Mouse (Mus musculus) left cerebral cortex, adult 2 months (tissue): ENCODE results near the gene Cacnb2. TPM values are rescaled to one million over a fixed set of nuclear protein-coding genes. Genes with fewer than 3 reads are reported as not detected.

ENCODE experiments used
- DNase-seq, 2 experiments: peaks; one replicate each; pipeline ENCODE4 v3.0.0; 2021 to 2022; ENCODE audit warnings: low spot score in 2 of 2, mixed read lengths in 1 of 2; ENCODE audit errors: extremely low spot score in 1 of 2
- H3K27ac ChIP-seq: fragments of 200-600 bp; 2 replicates; pipeline ENCODE4 v1.8.1; 2022
- H3K4me3 ChIP-seq: fragments of 200-600 bp; 2 replicates; pipeline ENCODE4 v1.8.1; 2022
- CTCF ChIP-seq: fragments of 200-600 bp; IDR thresholded peaks from 2 replicates; pipeline ENCODE4 v1.8.1; 2022; ENCODE audit warnings: antibody characterized with exemption, mild to moderate bottlenecking, moderate library complexity
- intact Hi-C: fragments of 180-260 bp; cut with DNase I; formaldehyde crosslinking; loops from one replicate; pipeline ENCODE4 v1.15.1; 2025
- total RNA-seq, 2 experiments: library from RNA; stranded (reverse); gene quantifications; 2 replicates each; pipeline ENCODE4 v1.2.3; 2021

The Cacnb2 gene
- total RNA-seq, 2 experiments from 2014 or later: 45.0 to 51.9 TPM

DNA sequence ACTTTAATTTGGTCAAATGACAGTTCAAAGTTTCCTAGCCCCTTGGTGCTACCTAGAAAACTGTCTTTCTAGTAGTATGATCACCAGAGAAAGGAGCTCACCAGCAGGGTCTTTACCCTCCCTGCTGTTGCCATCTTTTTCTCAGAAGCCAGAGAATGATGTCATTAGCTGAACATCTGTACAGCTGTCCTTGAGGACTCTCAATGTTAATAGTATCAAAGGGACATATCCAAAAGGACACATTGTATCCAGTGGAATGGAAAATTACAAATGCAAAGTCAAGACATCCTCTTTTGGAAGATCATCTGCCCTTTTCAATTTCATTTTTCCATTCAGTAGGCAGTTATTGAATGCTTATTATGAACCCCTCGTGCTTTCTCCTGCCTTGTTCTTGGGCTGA is 247.9 kb downstream of the Cacnb2 start:
- TF ChIP-seq CTCF: no peak
- no peak for DNase-seq
- intact Hi-C loops: no loop called here
- H3K4me3 ChIP-seq: no peak overlapping the region
- H3K27ac ChIP-seq: no peak overlapping the region

DNA sequence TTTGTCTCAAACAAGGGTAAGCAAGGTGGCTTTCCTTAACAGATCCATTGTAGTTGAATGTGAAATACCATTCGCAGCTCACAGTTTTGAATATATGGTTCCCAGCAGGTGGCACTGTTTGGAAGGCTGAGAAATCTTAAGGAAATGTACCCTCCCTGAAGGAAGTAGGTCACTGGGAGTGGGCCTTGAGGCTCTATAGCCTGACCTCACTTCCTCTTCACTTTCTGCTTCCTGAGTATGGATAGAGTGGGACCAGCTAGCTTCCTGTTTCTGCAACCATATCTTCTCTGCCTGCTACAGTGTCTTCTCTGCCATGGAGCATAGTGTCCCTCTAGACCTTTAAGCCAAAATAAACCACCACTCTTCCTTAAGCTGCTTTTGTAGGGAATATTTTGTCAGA is 248.5 kb downstream of the Cacnb2 start:
- Histone ChIP-seq H3K27ac (no peak overlapping the region), H3K4me3 (no peak overlapping the region)
- intact Hi-C loops: no loop called here
- DNase-seq: no peak
- TF ChIP-seq CTCF: peak; percentile 49

DNA sequence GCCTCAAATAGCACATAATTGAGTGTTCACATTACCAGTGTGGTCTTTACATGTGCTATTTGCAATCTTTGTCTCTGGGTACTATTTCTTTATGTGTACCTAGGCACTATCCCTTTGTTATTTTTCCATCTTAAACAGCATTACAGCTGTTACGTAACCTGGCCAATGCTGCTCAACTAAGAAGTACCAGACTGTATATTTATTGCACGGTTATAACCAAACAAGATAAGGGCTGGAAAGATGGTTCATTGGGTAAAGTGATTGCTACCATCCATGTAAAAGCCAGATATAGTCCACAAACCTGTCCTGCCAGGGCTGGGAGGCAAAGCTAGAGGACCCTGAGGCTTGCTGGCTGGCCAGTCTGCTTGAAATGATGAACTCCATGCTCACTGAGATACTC is 251.2 kb downstream of the Cacnb2 start:
- H3K27ac ChIP-seq: no peak overlapping the region
- H3K4me3 ChIP-seq: no peak overlapping the region
- DNase-seq: no peak
- TF ChIP-seq CTCF: no peak
- intact Hi-C loops: no loop called here

DNA sequence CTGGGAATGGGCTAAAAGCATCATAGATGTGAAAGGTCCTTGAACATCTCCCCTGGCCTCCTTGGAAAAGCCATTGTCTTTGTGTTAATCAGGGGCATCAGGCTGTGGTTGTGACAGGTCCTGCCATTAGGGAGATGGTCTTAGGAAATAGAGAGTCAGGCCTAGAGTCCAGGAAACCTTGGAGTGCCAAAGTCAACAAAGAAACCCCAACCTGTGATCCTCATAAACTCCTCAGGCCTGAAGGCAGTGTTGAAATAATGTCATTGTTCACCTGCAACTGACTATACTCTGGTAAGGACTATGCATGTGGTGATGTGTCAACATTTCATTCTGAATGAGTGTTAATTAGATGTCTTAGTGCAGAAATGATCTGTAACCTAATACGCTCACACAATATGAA is 255.4 kb downstream of the Cacnb2 start:
- Histone ChIP-seq H3K4me3 (no peak overlapping the region), H3K27ac (no peak overlapping the region)
- intact Hi-C loops: no loop called here
- no peak for TF ChIP-seq CTCF
- no peak for DNase-seq

DNA sequence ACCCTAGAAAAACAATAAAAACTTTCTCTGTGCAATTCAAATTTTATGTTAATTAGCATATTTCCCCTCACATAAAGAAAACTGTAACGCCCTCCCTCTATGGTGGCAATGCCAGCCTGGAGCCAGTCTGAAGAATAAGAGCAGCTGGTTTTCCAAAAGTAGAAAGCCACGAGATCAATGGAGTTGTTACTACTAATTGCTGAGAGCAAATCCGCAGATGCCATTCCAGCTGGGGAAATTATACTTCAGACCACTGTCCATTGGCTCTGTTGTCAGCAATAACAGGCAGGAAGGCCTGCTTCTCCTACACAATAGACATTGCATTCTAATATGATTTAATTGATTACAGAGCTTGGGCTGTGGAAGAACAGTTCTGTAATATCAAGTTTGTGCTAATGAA is 257.5 kb downstream of the Cacnb2 start:
- no peak for DNase-seq
- intact Hi-C loops: no loop called here
- Histone ChIP-seq H3K27ac (no peak overlapping the region), H3K4me3 (no peak overlapping the region)
- no peak for TF ChIP-seq CTCF

DNA sequence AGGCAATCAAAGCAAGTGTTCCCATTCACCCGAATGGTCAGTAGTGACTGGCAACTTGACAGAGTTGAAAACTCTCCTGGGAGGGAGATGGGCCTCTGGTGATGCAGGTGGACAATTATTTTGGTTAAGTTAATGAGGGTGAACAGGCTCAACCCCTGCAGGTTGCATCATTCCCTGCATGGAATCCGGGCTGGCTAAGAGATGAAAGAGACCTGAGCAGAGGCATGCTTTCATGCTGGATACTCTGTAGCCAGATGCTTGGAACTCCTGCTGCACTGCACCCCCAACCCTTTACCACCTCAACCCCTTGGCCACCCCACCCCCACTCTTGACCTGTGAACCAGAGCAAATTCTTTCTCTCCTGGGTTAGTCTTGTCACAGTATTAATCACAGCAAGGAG is 258.7 kb downstream of the Cacnb2 start:
- TF ChIP-seq CTCF: no peak
- DNase-seq: no peak
- intact Hi-C loops: no loop called here

DNA sequence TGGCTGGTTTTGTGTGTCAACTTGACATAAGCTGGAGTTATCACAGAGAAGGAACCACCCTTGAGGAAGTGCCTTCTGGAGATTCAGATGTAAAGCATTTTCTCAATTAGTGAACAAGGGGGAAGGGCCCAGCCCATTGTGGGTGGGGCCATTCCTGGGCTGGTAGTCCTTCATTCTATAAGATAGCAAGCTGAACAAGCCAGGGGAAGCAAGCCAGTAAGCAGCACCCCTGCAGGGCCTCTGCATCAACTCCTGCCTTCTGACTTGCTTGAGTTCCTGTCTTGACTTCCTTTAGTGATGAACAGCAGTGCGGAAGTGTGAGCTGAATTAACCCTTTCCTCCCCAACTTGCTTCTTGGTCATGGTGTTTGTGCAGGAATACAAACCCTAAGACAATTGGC is 260.1 kb downstream of the Cacnb2 start:
- intact Hi-C loops: no loop called here
- TF ChIP-seq CTCF: no peak
- H3K27ac ChIP-seq: no peak overlapping the region
- H3K4me3 ChIP-seq: no peak overlapping the region
- no peak for DNase-seq

More for the DNA sequence above, 258.7 kb downstream of the Cacnb2 start:
- Histone ChIP-seq H3K4me3 (no peak overlapping the region), H3K27ac (no peak overlapping the region)

DNA sequence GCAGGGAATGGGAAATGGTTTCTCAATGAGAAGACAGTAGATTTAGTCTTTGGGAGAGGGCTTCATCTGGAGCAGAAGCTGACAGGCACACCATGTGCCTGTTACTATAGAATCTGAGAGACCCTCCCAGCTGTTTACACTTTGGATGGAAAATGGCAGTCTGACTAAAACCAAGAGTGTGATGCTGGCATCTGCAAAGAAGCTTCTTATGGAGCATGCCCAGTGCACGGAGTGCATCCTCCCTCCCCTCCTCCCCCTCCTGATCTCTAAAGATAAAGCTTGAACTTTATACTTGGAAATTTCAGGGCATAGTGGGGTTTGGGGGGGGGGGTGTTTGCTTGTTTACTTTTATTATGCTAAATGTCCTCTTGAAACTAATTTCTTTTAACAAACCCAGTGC is 270.2 kb downstream of the Cacnb2 start:
- intact Hi-C loops: loop anchor here (10.0 kb wide), 1 partner anchor 182 kb away; the partner anchor contains the start of gene Nsun6
- TF ChIP-seq CTCF: no peak
- H3K4me3 ChIP-seq: peak overlapping the region; percentile 54
- DNase-seq: no peak
- no peak overlapping the region for H3K27ac ChIP-seq

DNA sequence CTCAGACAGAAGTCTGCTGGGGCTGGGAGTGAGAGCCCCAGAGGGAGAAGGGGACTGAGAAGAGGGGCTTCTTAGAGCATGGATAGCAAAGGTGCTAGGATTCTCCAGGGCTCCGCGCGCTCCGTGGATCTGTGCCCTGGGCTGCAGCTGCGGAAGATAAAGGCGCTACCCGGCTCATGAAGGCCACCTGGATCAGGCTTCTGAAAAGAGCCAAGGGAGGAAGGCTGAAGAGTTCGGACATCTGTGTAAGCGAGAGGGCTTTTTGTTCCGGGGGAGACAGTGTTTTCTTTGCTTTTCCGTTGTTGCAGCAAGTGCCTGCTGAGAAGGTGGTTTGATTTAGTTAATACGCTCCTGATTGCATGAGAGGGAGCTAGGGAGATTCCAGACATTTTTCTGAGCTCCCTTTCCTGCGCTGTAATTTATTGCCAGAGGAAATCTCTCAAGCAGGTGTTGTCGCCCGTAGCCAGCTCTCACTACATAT is 270.9 kb downstream of the Cacnb2 start:
- peak overlapping the region; percentile 79 for H3K27ac ChIP-seq
- peak overlapping the region; percentile 54 for H3K4me3 ChIP-seq
- peak; percentile 31 to 34 for DNase-seq
- intact Hi-C loops: loop anchor here (10.0 kb wide), 1 partner anchor 181 kb away; the partner anchor contains the start of gene Nsun6
- no peak for TF ChIP-seq CTCF

DNA sequence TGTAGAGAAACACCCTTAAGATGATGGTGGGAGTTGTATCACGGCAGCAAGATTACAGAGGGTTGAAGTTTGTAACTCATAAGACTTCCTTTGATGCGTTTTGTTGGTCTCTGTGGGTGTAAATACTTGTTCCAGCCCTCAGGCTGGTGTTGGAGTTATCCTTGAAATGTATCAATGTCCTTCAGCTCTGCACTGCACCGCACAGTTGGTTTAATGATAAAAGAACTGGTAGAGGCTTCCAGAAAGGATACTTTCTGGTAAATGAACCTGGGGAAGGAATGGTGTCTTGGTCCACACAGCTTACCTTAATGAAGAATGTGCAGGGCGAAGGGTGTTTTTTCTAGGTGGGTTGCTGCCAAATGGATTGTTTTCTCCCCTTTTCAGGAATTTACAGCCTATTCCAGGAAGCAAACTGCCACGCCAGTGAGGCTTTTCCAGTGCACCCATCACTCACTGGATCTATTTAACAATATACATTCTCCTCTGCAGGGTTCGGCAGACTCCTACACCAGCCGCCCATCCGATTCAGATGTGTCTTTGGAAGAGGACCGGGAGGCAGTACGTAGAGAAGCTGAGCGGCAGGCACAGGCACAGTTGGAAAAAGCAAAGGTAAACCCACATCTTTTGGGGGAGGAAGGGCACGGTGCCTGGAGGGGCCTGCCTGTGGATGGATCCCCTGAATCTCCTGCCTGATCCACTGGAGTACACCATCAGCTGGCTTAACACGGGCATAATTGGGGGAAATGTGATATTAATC is 271.6 kb downstream of the Cacnb2 start:
- no peak for TF ChIP-seq CTCF
- Histone ChIP-seq H3K4me3 (peak overlapping the region; percentile 54), H3K27ac (peak overlapping the region; percentile 79)
- peak; percentile 25 to 29 for DNase-seq
- intact Hi-C loops: loop anchor here (5.0 to 10.0 kb wide), 2 partner anchors 83 to 180 kb away; partner anchors contain the start of gene Nsun6

DNA sequence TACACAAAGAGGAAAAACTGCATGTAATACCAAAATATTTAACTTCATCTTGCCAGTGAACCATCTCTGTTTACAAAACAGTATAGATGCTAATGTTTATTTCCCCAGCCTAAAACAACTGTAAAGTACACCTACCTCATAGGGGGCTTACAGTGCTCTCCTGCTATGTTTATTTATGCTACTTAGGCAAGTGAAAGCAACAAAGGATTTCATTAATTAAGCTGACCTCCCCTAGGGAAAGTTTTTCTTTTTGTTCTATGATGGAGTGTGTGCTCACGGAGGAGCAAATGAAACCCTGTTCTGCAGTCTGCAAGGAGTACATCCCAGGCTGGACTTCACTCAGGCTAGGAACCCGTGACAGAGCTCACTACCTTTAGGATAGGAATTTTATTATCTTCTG is 272.2 kb downstream of the Cacnb2 start:
- peak overlapping the region; percentile 79; the same call in 1 of the 2 replicates for H3K27ac ChIP-seq
- TF ChIP-seq CTCF: no peak
- intact Hi-C loops: loop anchor here (5.0 to 10.0 kb wide), 2 partner anchors 82 to 180 kb away; partner anchors contain the start of gene Nsun6
- no peak for DNase-seq
- H3K4me3 ChIP-seq: peak overlapping the region; percentile 54

DNA sequence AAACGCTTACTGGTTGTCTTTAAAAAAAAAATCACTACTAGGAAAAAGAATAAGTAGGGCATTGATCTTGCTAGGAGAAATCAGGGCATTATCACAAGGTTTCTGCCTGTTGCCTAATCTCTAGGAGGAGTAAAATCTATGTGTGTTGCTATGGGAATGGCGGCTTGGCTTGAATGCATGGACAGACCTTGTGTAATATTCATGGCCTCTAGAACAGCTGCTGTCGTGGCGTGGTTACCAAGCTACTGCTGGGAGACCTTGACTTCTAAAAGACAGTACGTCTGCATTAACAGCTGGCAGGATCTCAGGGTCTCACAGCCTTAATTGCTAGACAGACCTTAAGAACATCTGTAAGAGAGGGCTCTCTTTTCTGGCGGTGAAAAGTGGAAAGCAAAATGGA is 272.7 kb downstream of the Cacnb2 start:
- H3K4me3 ChIP-seq: peak overlapping the region; percentile 54; the same call in 1 of the 2 replicates
- no peak for DNase-seq
- no peak for TF ChIP-seq CTCF
- no peak overlapping the region for H3K27ac ChIP-seq
- intact Hi-C loops: loop anchor here (5.0 to 10.0 kb wide), 2 partner anchors 82 to 179 kb away; partner anchors contain the start of gene Nsun6

DNA sequence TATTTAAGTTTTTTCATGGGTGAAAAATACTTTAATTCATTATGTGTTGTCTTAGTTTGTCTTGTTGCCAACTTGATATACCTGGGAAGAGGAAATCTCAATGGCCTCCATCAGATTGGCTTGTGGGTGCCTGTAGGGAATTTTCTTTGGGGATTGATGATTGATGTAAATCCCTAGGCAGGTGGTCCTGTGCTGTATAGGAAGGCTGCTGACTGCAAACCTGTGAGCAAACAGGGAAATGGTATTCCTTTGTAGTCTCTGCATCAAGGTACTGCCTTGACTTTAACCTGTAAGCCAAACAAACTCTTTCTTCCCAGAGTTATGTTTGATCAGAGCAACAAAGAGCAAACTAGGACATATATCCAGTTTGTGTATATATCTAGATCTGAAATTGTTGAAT is 276.1 kb downstream of the Cacnb2 start:
- intact Hi-C loops: loop anchor here (5.0 to 10.0 kb wide), 2 partner anchors 78 to 176 kb away; partner anchors contain the start of gene Nsun6
- Histone ChIP-seq H3K27ac (no peak overlapping the region), H3K4me3 (no peak overlapping the region)
- no peak for DNase-seq
- no peak for TF ChIP-seq CTCF
